Mouse (Mus musculus) forebrain, embryonic 11.5 days (tissue): ENCODE measurements around the gene Eif4b. TPM values are rescaled to one million over a fixed set of nuclear protein-coding genes. Genes with fewer than 3 reads are reported as not detected.
"Not testable (repeated sequence)": the region's sequence is repeated elsewhere in the genome, so short reads cannot be mapped to it uniquely, and the experiment has no call there.

Experiments
- ATAC-seq: fragments of 200-750 bp; cut with Nextera tagmentation; replicated peaks from 2 replicates; pipeline ENCODE4 v1.8.0; 2017; ENCODE audit warnings: moderate TSS enrichment; ENCODE audit not compliant: low FRiP score
- DNase-seq: peaks from one replicate; pipeline ENCODE4 v3.0.0-alpha.2; 2017; ENCODE audit warnings: low spot score
- H3K27ac ChIP-seq: fragments of 300-500 bp; sonication (generic); 2 replicates; pipeline ENCODE4 v1.5.1; 2014; ENCODE audit warnings: low read depth, low read length
- H3K27me3 ChIP-seq: fragments of 300-500 bp; sonication (generic); 2 replicates; pipeline ENCODE4 v1.6.1; 2014; ENCODE audit warnings: mild to moderate bottlenecking, low read length, mixed read lengths; ENCODE audit not compliant: control insufficient read depth, insufficient read depth
- H3K36me3 ChIP-seq: fragments of 300-500 bp; sonication (generic); 2 replicates; pipeline ENCODE4 v1.6.1; 2014; ENCODE audit warnings: mild to moderate bottlenecking, low read length, moderate library complexity, mixed read lengths; ENCODE audit not compliant: control insufficient read depth, insufficient read depth
- H3K4me1 ChIP-seq: fragments of 300-500 bp; sonication (generic); replicated peaks from 2 replicates; pipeline ENCODE4 v1.6.1; 2014; ENCODE audit warnings: low read length, mixed read lengths; ENCODE audit not compliant: control insufficient read depth, insufficient read depth
- H3K4me2 ChIP-seq: fragments of 300-500 bp; sonication (generic); 2 replicates; pipeline ENCODE4 v1.6.1; 2014; ENCODE audit warnings: low read depth, mild to moderate bottlenecking, low read length, moderate library complexity, mixed read lengths; ENCODE audit not compliant: severe bottlenecking
- H3K4me3 ChIP-seq: fragments of 300-500 bp; sonication (generic); 2 replicates; pipeline ENCODE4 v1.5.1; 2014; ENCODE audit warnings: low read depth, low read length
- H3K9ac ChIP-seq: fragments of 300-500 bp; sonication (generic); 2 replicates; pipeline ENCODE4 v1.6.1; 2014; ENCODE audit warnings: low read length
- H3K9me3 ChIP-seq: fragments of 300-500 bp; sonication (generic); 2 replicates; pipeline ENCODE4 v1.6.1; 2016; ENCODE audit warnings: low read length, mixed read lengths; ENCODE audit not compliant: control insufficient read depth
- WGBS: fragments of 180-500 bp; shearing (Covaris S2); extraction: QIAGEN DNeasy Blood & Tissue Kit; methylation state at CpG from one replicate; pipeline ENCODE4 v1.1.7; 2014; 5-methylcytosine and 5-hydroxymethylcytosine counted together
- polyA plus RNA-seq: library from polyadenylated mRNA; unstranded; fragments of >200 nt; fragmentation: Nextera tagmentation; extraction: Ambion mirVana; gene quantifications from 2 replicates; pipeline ENCODE4 v1.2.1, GENCODE M21; 2014

Eif4b gene
- polyA plus RNA-seq, 1 experiment from 2014 or later: 122 TPM

DNA sequence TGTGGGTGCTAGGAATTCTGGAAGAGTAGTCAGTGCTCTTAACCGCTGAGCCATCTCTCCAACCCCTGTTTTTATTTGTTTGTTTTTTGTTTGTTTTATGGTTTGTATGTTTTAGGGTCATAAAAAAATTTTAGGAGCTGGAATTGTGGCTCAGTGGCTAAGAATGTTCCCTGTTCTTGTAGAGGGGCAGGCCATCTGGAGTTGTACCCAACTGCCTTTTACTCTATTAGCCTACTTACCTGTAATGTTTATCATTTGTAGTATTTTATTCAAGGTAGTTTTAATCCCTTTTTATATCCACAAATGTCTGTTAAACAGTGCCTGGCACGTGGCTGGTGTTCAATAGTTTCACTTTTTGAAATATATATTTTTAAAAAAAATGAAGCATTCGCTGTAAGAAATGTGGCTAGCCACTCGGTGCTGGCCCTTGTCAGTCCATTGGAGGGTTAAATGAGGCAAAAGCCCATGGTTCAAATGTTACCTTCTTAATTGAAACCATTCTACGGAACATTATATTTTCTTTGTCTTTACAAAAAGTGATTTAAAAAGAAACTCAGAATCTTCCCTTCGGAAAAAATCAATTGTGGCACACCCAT, 512 bp upstream of the Eif4b start:
- Histone ChIP-seq H3K27me3 (no peaks in the 10 kb centered on the region), H3K4me2 (peak overlapping the region; percentile 45; the same call in 1 of the 2 replicates), H3K4me3 (peak overlapping the region; percentile 93), H3K27ac (no peak overlapping the region), H3K4me1 (peaks cover 4% of the 10 kb centered on the region; the same call in 1 of the 2 replicates), H3K9me3 (no peaks in the 10 kb centered on the region), H3K36me3 (no peaks in the 10 kb centered on the region), H3K9ac (peak overlapping the region; percentile 35)
- WGBS: 16% methylated on average over 6 of the region's 6 CpGs
- no peak for DNase-seq
- ATAC-seq: peak; percentile 45

GRCm38 (mm10) chr15:102074070-102074731, 628 bp downstream of the Eif4b start:
- Histone ChIP-seq H3K9ac (peak overlapping the region; percentile 96), H3K4me3 (peak overlapping the region; percentile 93), H3K36me3 (no peaks in the 10 kb centered on the region), H3K4me1 (peaks cover 4% of the 10 kb centered on the region; the same call in 1 of the 2 replicates), H3K27ac (peak overlapping the region; percentile 94), H3K27me3 (no peaks in the 10 kb centered on the region), H3K9me3 (no peaks in the 10 kb centered on the region), H3K4me2 (peak overlapping the region; percentile 90)
- peak; percentile 49 for ATAC-seq
- DNase-seq: peak; percentile 84
- WGBS: under 1% methylated on average over 56 of the region's 57 CpGs

- no peak overlapping the region for H3K27ac ChIP-seq
- no peaks in the 10 kb centered on the region for H3K27me3 ChIP-seq
- H3K4me1 ChIP-seq: peaks cover 4% of the 10 kb centered on the region; the same call in 1 of the 2 replicates
- H3K36me3 ChIP-seq: no peaks in the 10 kb centered on the region
- DNase-seq (no peak), ATAC-seq (no peak)
- peak overlapping the region; percentile 96 for H3K9ac ChIP-seq
- peak overlapping the region; percentile 93 for H3K4me3 ChIP-seq
- H3K9me3 ChIP-seq: no peaks in the 10 kb centered on the region
- 14% methylated on average over 11 of the region's 11 CpGs for WGBS
- peak overlapping the region; percentile 90 for H3K4me2 ChIP-seq
Observed at GRCm38 (mm10) chr15:102074876-102075585, 1.5 kb downstream of the Eif4b start.

GRCm38 (mm10) chr15:102077111-102077677, 3.6 kb downstream of the Eif4b start:
- no peaks in the 10 kb centered on the region; the same call in 1 of the 2 replicates for H3K36me3 ChIP-seq
- no peak for DNase-seq
- WGBS: 90% methylated on average over 2 of the region's 2 CpGs
- H3K4me3 ChIP-seq: no peak overlapping the region
- H3K4me1 ChIP-seq: peaks cover 4% of the 10 kb centered on the region; the same call in 1 of the 2 replicates
- H3K9me3 ChIP-seq: no peaks in the 10 kb centered on the region
- no peaks in the 10 kb centered on the region for H3K27me3 ChIP-seq
- no peak overlapping the region for H3K27ac ChIP-seq
- H3K4me2 ChIP-seq: no peak overlapping the region
- no peak overlapping the region for H3K9ac ChIP-seq
- no peak for ATAC-seq

DNA sequence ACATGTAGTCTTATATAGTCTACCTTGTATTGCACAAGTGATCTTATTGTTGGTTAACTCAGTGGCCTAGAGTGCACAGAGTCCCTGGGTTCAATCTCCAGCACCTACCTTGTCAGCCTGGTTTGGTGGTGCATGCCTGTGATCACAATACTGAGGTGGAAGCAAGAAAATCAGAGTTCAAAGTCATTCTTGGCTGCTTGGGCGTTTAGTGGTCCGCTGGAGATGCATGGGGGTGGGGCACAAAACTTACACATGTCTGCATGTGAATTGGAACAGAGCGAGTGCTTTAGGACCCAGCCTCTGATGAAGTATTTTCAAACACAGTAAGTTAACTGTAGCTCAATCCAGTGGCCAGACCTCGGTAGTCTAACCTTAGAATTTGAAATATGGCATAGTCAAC, 5.6 kb downstream of the Eif4b start:
- no peak overlapping the region for H3K9ac ChIP-seq
- H3K27ac ChIP-seq: no peak overlapping the region
- 85% methylated on average over 4 of the region's 4 CpGs for WGBS
- peaks cover 3% of the 10 kb centered on the region; the same call in 1 of the 2 replicates for H3K36me3 ChIP-seq
- H3K27me3 ChIP-seq: no peaks in the 10 kb centered on the region
- DNase-seq: no peak
- no peak for ATAC-seq
- no peaks in the 10 kb centered on the region for H3K9me3 ChIP-seq
- H3K4me2 ChIP-seq: no peak overlapping the region
- peaks cover 4% of the 10 kb centered on the region; the same call in 1 of the 2 replicates for H3K4me1 ChIP-seq
- no peak overlapping the region for H3K4me3 ChIP-seq

GRCm38 (mm10) chr15:102079924-102080323, 6.4 kb downstream of the Eif4b start:
- WGBS: 84% methylated on average over 8 of the region's 8 CpGs
- not testable (repeated sequence) for DNase-seq, H3K9me3 ChIP-seq, H3K9ac ChIP-seq, H3K27me3 ChIP-seq, ATAC-seq, H3K36me3 ChIP-seq, H3K4me2 ChIP-seq, H3K4me3 ChIP-seq, H3K27ac ChIP-seq, H3K4me1 ChIP-seq

- Histone ChIP-seq H3K27me3 (no peaks in the 10 kb centered on the region), H3K36me3 (peaks cover 12% of the 10 kb centered on the region), H3K4me1 (no peaks in the 10 kb centered on the region; the same call in 1 of the 2 replicates), H3K9ac (no peak overlapping the region), H3K4me2 (no peak overlapping the region), H3K4me3 (no peak overlapping the region), H3K27ac (no peak overlapping the region), H3K9me3 (no peaks in the 10 kb centered on the region)
- 81% methylated on average over 2 of the region's 2 CpGs for WGBS
- DNase-seq: no peak
- no peak for ATAC-seq
Observed at GRCm38 (mm10) chr15:102080429-102080828, 6.9 kb downstream of the Eif4b start.

GRCm38 (mm10) chr15:102082148-102082547, 8.6 kb downstream of the Eif4b start:
- Histone ChIP-seq H3K36me3 (peaks cover 15% of the 10 kb centered on the region), H3K4me3 (no peak overlapping the region), H3K4me1 (no peaks in the 10 kb centered on the region), H3K9ac (no peak overlapping the region), H3K27ac (no peak overlapping the region), H3K9me3 (no peaks in the 10 kb centered on the region), H3K4me2 (no peak overlapping the region), H3K27me3 (no peaks in the 10 kb centered on the region)
- DNase-seq (no peak), ATAC-seq (no peak)
- WGBS: 91% methylated on average over 4 of the region's 4 CpGs
